In the genomic region with DNA sequence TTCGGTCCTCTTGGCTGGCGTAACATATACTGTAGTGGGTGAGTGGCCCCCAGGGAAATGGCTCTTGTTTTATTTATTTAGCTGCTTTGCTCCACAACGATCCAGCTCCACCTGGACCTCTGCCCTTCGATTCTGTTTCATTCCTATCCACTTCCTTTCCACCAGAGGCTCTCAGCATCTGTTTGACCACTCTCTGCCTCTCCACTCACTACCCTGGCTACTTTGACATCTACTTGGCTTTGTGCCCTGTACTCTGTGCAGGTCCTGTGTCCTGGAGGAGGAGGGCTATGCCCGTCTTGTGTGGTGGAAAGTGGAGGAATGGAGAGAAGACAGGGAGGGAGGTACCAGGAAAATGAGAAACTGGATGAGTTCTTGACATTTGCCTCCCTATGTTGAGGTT, we compare ENCODE assay signal across 25 mouse cellular contexts. TPM values are rescaled to one million over a fixed set of nuclear protein-coding genes. Genes with fewer than 3 reads are reported as not detected.
DNase-seq lines count a peak whose midpoint lies in the region; ATAC-seq and TF ChIP-seq lines count a peak whose summit lies in the region.
"Had no signal": no experiment of that assay in that cellular context is flagged by ENCODE, and none has a peak within 500 bp of the region (broad histone marks: within the 10 kb centered on the region; RNA-seq: fewer than 3 reads in every experiment).

No protein-coding gene starts in this region.

- no peak for ATAC-seq in forebrain, embryonic 16.5 days
- no peak for ATAC-seq in hindbrain, postnatal 0 days
- ATAC-seq in neural tube, embryonic 13.5 days (ENCODE audit: low read depth): no peak
- ATAC-seq: intestine, postnatal 0 days; lung, postnatal 0 days had no signal

- 61% methylated on average over 5 of the region's 5 CpGs for WGBS in forebrain, embryonic 16.5 days
- 35% methylated on average over 5 of the region's 5 CpGs for WGBS in hindbrain, postnatal 0 days
- WGBS in neural tube, embryonic 13.5 days: 33% methylated on average over 5 of the region's 5 CpGs

- peak overlapping the region; percentile 36; the same call in 1 of the 2 replicates for H3K9ac ChIP-seq in forebrain, embryonic 16.5 days (replicated peaks; ENCODE audit: low read depth, low read length)
- H3K9ac ChIP-seq in hindbrain, postnatal 0 days (replicated peaks; ENCODE audit: low read length): no peak overlapping the region
- peak overlapping the region; percentile 43 for H3K9ac ChIP-seq in neural tube, embryonic 13.5 days
- H3K9ac ChIP-seq: liver, embryonic 14.5 days; stomach, embryonic 15.5 days had no signal

- H3K27me3 ChIP-seq in forebrain, embryonic 16.5 days (replicated peaks; ENCODE audit: control insufficient read depth, insufficient read depth, low read length): no peaks in the 10 kb centered on the region
- no peaks in the 10 kb centered on the region for H3K27me3 ChIP-seq in hindbrain, postnatal 0 days (ENCODE audit: insufficient read depth, low read length)
- no peaks in the 10 kb centered on the region for H3K27me3 ChIP-seq in neural tube, embryonic 13.5 days
- H3K27me3 ChIP-seq: stomach, embryonic 15.5 days had no signal

- H3K36me3 ChIP-seq in forebrain, embryonic 16.5 days (ENCODE audit: control insufficient read depth, insufficient read depth): no peaks in the 10 kb centered on the region
- H3K36me3 ChIP-seq in hindbrain, postnatal 0 days (ENCODE audit: insufficient read depth, low read length): no peaks in the 10 kb centered on the region
- no peaks in the 10 kb centered on the region for H3K36me3 ChIP-seq in neural tube, embryonic 13.5 days
- H3K36me3 ChIP-seq: limb, embryonic 10.5 days; stomach, embryonic 15.5 days had no signal

- peaks cover 96% of the 10 kb centered on the region for H3K4me1 ChIP-seq in forebrain, embryonic 16.5 days (replicated peaks; ENCODE audit: control insufficient read depth, insufficient read depth, low read length)
- peaks cover 34% of the 10 kb centered on the region for H3K4me1 ChIP-seq in hindbrain, postnatal 0 days (ENCODE audit: insufficient read depth, low read length)
- peaks cover 100% of the 10 kb centered on the region for H3K4me1 ChIP-seq in neural tube, embryonic 13.5 days (replicated peaks)
- H3K4me1 ChIP-seq: stomach, embryonic 15.5 days had no signal

- TF ChIP-seq CTCF in hindbrain, postnatal 0 days (IDR thresholded peaks at IDR 0.05; ENCODE audit: low read depth): no peak

- peak overlapping the region; percentile 96 for H3K27ac ChIP-seq in forebrain, embryonic 16.5 days (ENCODE audit: low read length)
- peak overlapping the region; percentile 69 for H3K27ac ChIP-seq in hindbrain, postnatal 0 days
- peak overlapping the region; percentile 92 for H3K27ac ChIP-seq in neural tube, embryonic 13.5 days (replicated peaks)
- H3K27ac ChIP-seq: kidney, postnatal 0 days; limb, embryonic 10.5 days; liver, embryonic 14.5 days; stomach, embryonic 15.5 days had no signal

- H3K4me3 ChIP-seq in forebrain, embryonic 16.5 days (replicated peaks; ENCODE audit: low read length): no peak overlapping the region
- no peak overlapping the region for H3K4me3 ChIP-seq in hindbrain, postnatal 0 days (ENCODE audit: low read length)
- H3K4me3 ChIP-seq in neural tube, embryonic 13.5 days: no peak overlapping the region
- H3K4me3 ChIP-seq: limb, embryonic 10.5 days; stomach, embryonic 15.5 days had no signal

- peak; percentile 57 to 63 for DNase-seq in cerebellum, postnatal 10 days
- no peak for DNase-seq in cerebellum, postnatal 4 days (ENCODE audit: low spot score in 2 of 2)
- DNase-seq in hindbrain, postnatal 0 days (ENCODE audit: low spot score): no peak
- DNase-seq in adrenal gland, postnatal 14 days: no peak
- no peak for DNase-seq in gastrocnemius, adult 8-10 months (ENCODE audit: low spot score in 2 of 2)
- no peak for DNase-seq in thymus, postnatal 25 days
- DNase-seq: adrenal gland, postnatal 10 days; cerebellum, adult 9-10 months; gastrocnemius, postnatal 14 days; right cerebral cortex, adult 18-20 months; spleen, adult 18-20 months had no signal

- H3K9me3 ChIP-seq in forebrain, embryonic 16.5 days (ENCODE audit: control insufficient read depth, low read length): no peaks in the 10 kb centered on the region
- no peaks in the 10 kb centered on the region for H3K9me3 ChIP-seq in hindbrain, postnatal 0 days (ENCODE audit: low read length)
- no peaks in the 10 kb centered on the region for H3K9me3 ChIP-seq in neural tube, embryonic 13.5 days
- H3K9me3 ChIP-seq: limb, embryonic 10.5 days; stomach, embryonic 15.5 days had no signal

- peak overlapping the region; percentile 16 for H3K4me2 ChIP-seq in forebrain, embryonic 16.5 days (ENCODE audit: low read length)
- no peak overlapping the region for H3K4me2 ChIP-seq in hindbrain, postnatal 0 days (ENCODE audit: low read depth, low read length)
- peak overlapping the region; percentile 26 for H3K4me2 ChIP-seq in neural tube, embryonic 13.5 days
- H3K4me2 ChIP-seq: stomach, embryonic 15.5 days had no signal

RNA-seq across cellular contexts. Expression of a gene that starts 33.7 kb away (rescaled TPM):
- polyA plus RNA-seq in forebrain, embryonic 16.5 days (2015; fragmentation: Nextera tagmentation; extraction: Ambion mirVana): 243 and 248 TPM in 2 replicates
- 132 and 149 TPM in 2 replicates for total RNA-seq in hindbrain, postnatal 0 days (2014; rRNA removed)
- 84.6 and 90.0 TPM in 2 replicates for polyA plus RNA-seq in hindbrain, postnatal 0 days (2015; fragmentation: Nextera tagmentation; extraction: Ambion mirVana)
- polyA plus RNA-seq in neural tube, embryonic 13.5 days (2015; fragmentation: Nextera tagmentation; extraction: Ambion mirVana): 137 and 148 TPM in 2 replicates
- 5.2 and 6.1 TPM in 2 replicates for total RNA-seq in adrenal gland, postnatal 14 days (2021)
- under 1 TPM in 3 of 4 experiments, not detected in 1; 0.02 to 0.16 (median 0.15) TPM for total RNA-seq in gastrocnemius, adult 8-10 months (2022)
- total RNA-seq: neutrophil, adult 5-6 weeks had no signal

RNA-seq across cellular contexts. Expression of a gene that starts 46.3 kb away (rescaled TPM):
- polyA plus RNA-seq in forebrain, embryonic 16.5 days (2015; fragmentation: Nextera tagmentation; extraction: Ambion mirVana): not detected in 2 replicates
- total RNA-seq in hindbrain, postnatal 0 days (2014; rRNA removed): not detected in 2 replicates
- not detected in 2 replicates for polyA plus RNA-seq in hindbrain, postnatal 0 days (2015; fragmentation: Nextera tagmentation; extraction: Ambion mirVana)
- not detected in 2 replicates for polyA plus RNA-seq in neural tube, embryonic 13.5 days (2015; fragmentation: Nextera tagmentation; extraction: Ambion mirVana)
- total RNA-seq in adrenal gland, postnatal 14 days (2021): not detected in 2 replicates
- not detected for total RNA-seq in gastrocnemius, adult 8-10 months (2022)
- total RNA-seq: adrenal gland, postnatal 10 days; gastrocnemius, postnatal 14 days; heart, postnatal 25 days; layer of hippocampus, postnatal 10 days; megakaryocyte-erythroid progenitor cell, adult 5-6 weeks; neutrophil, adult 5-6 weeks had no signal
- polyA plus RNA-seq: embryonic facial prominence, embryonic 11.5 days; intestine, postnatal 0 days; kidney, postnatal 0 days; limb, embryonic 10.5 days; liver, embryonic 14.5 days; lung, postnatal 0 days; stomach, embryonic 15.5 days; thymus, postnatal 0 days had no signal

Comparison
In these comparisons a context has a peak if more than half of its experiments do, and no peak if none do; other contexts are left out.
1. DNase-seq: peak in cerebellum, postnatal 10 days (2 of 2); none in cerebellum, postnatal 4 days (0 of 2), hindbrain, postnatal 0 days (single experiment), adrenal gland, postnatal 14 days (single experiment), gastrocnemius, adult 8-10 months (0 of 2) and thymus, postnatal 25 days (single experiment).
2. RNA of a gene that starts 33.7 kb away (total RNA-seq): 132 to 149 TPM in hindbrain, postnatal 0 days; 5.2 to 6.1 TPM in adrenal gland, postnatal 14 days and 0.02 to 0.16 TPM in gastrocnemius, adult 8-10 months; every median in the first group is over 10 times any median in the second.
3. Peak in every context shown above with its lines, with median percentiles within 50 percentile points of each other: H3K27ac ChIP-seq.